Mouse (Mus musculus) heart, adult 2 months (tissue): ENCODE measurements at regions not wholly inside any gene's neighbourhood (a gene's known extent, or its start where the extent isn't known, plus 50 kb on each side); places are given as distances from the start of the nearest gene placed in this dataset.

Source experiments
- CTCF ChIP-seq: fragments of 200-600 bp; IDR thresholded peaks from 2 replicates; pipeline ENCODE4 v1.8.1; 2022; ENCODE audit warnings: antibody characterized with exemption, mild to moderate bottlenecking, moderate library complexity
- POLR2A ChIP-seq: fragments of 200-500 bp; IDR thresholded peaks from 2 replicates; pipeline ENCODE4 v1.6.1; 2011; ENCODE audit warnings: mild to moderate bottlenecking, low read depth, low read length, control low read depth; ENCODE audit not compliant: insufficient read depth

DNA sequence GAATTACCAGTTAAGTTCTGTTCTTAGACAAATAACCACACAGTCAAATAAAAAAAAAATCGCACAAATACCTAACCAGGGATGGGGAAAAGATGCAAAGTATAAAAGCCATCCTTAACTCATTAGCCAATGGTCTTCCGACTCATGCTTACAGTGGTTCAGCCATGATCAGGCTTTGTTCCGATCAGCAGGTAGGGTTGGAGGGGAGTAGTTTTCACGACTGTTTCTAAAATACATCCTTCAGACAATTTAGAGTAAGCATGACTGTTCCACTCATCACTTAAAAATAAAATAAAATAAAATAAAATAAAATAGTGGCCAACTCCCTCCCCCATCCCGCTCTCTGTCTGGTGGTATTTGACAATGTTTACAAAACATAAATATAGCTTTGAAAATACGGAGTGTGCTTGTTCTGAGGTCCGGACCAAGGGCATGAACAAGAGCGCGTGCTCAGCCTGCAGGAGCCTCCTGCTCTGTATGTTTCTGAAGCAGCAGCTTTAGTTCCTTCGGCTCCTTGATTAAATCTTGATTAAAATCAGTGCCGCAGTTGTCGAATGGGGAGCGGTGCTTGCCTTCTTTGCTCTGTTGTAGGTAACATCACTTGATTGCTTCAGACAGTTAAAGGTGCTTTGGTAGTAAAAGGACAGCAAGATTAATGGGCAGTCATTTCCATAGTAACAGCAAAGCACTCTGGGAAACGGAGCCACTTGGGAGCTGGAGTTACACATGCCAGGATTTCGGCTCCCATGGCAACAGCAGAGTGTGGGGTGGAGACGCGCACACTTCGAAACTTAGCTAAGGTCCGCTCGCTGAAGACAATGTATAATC is 185.6 kb upstream of the Kif2a start:
- TF ChIP-seq CTCF (no peak), POLR2A (no peak)
